ENCODE assay signal across 15 mouse cellular contexts in the genomic region with DNA sequence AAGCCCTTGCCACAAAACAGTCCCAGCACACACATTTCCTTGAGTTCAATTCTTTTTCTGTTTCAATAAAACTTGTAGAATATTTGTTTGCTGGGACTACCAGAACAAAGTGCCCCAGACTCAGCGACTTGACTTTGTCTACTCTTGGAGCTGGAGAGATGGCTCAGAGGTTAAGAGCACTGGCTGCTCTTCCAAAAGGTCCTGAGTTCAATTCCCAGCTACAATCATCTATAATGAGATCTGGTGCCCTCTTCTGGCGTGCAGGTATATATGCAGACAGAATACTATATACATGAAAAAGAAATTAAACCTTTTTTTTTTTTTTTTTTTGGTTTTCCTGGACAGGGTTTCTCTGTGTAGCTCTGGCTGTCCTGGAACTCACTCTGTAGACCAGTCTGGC. TPM values are rescaled to one million over a fixed set of nuclear protein-coding genes. Genes with fewer than 3 reads are reported as not detected.
DNase-seq lines count a peak whose midpoint lies in the region; TF ChIP-seq lines count a peak whose summit lies in the region.
"Had no signal": no experiment of that assay in that cellular context is flagged by ENCODE, and none has a peak within 500 bp of the region (broad histone marks: within the 10 kb centered on the region; RNA-seq: fewer than 3 reads in every experiment).

No protein-coding gene starts in this region.

- H3K4me3 ChIP-seq in layer of hippocampus, adult 2 months = no peak overlapping the region
- H3K4me3 ChIP-seq: heart, embryonic 12.5 days; hindbrain, embryonic 10.5 days; midbrain, embryonic 15.5 days had no signal

- intact Hi-C loops in left cerebral cortex, postnatal 25 days (cut with DNase I) = loop anchor here (5.0 kb wide), 2 partner anchors 95 to 155 kb away; partner anchors contain the start of genes Mta1 and Tedc1

- H3K27ac ChIP-seq in layer of hippocampus, adult 2 months = no peak overlapping the region
- H3K27ac ChIP-seq: hindbrain, embryonic 10.5 days; macrophage; midbrain, embryonic 15.5 days had no signal

- no peak for DNase-seq in layer of hippocampus, adult 2 months (ENCODE audit: low spot score in 2 of 2)
- DNase-seq in layer of hippocampus, adult 11-12 months (ENCODE audit: low spot score) = no peak
- DNase-seq in 3T3-L1 (ENCODE audit: low read depth, low spot score) (peak; percentile 50), A20 (ENCODE audit: low read depth, low spot score) (peak; percentile 42), ZHBTc4 (ENCODE audit: low read depth, low spot score) (peak; percentile 29)
- no peak for DNase-seq in adrenal gland, adult 8-10 months
- DNase-seq in left cerebral cortex, postnatal 25 days (ENCODE audit: low spot score in 2 of 2) = no peak
- DNase-seq in urinary bladder, postnatal 14 days (ENCODE audit: low spot score) = no peak
- DNase-seq: cerebellum, adult 8-10 months; gastrocnemius, postnatal 25 days; kidney, adult 18-20 months had no signal

- TF ChIP-seq CTCF in layer of hippocampus, adult 2 months (conservative IDR thresholded peaks at IDR 0.05) = peak; percentile 67

RNA-seq across cellular contexts. Expression of gene Brf1, which starts 2.2 kb away (rescaled TPM):
- total RNA-seq in layer of hippocampus, adult 2 months (2021) = 10 to 100 TPM; 55.6 to 57.4 TPM
- total RNA-seq in adrenal gland, adult 8-10 months (2022) = 10 to 100 TPM; 49.6 to 86.9 (median 68.3) TPM
- total RNA-seq in left cerebral cortex, postnatal 25 days (2021) = 10 to 100 TPM; 45.0 to 50.4 TPM

RNA-seq across cellular contexts. Expression of gene Pacs2, which starts 11.6 kb away (rescaled TPM):
- total RNA-seq in layer of hippocampus, adult 2 months (2021) = 10 to 100 TPM; 79.6 to 81.8 TPM
- 10 to 100 TPM; 42.2 to 60.4 (median 53.7) TPM for total RNA-seq in adrenal gland, adult 8-10 months (2022)
- total RNA-seq in left cerebral cortex, postnatal 25 days (2021) = 10 to 100 TPM; 63.3 to 79.9 TPM

RNA-seq across cellular contexts. Expression of gene Btbd6, which starts 26.4 kb away (rescaled TPM):
- total RNA-seq in layer of hippocampus, adult 2 months (2021) = 10 to 100 TPM; 55.8 to 55.9 TPM
- total RNA-seq in adrenal gland, adult 8-10 months (2022) = 10 to 100 TPM; 21.5 to 30.9 (median 24.2) TPM
- total RNA-seq in left cerebral cortex, postnatal 25 days (2021) = 10 to 100 TPM; 55.9 to 60.9 TPM

Comparison
In these comparisons a context has a peak if more than half of its experiments do, and no peak if none do; other contexts are left out.
1. DNase-seq: peak in 3T3-L1 (single experiment), A20 (single experiment) and ZHBTc4 (single experiment); none in layer of hippocampus, adult 2 months (0 of 2), layer of hippocampus, adult 11-12 months (single experiment), adrenal gland, adult 8-10 months (single experiment), left cerebral cortex, postnatal 25 days (0 of 2) and urinary bladder, postnatal 14 days (single experiment).